Mouse (Mus musculus): ENCODE data around the gene Fgfr1op2. TPM values are rescaled to one million over a fixed set of nuclear protein-coding genes. Genes with fewer than 3 reads are reported as not detected.
A peak's percentile ranks its signal among the peaks of the same experiment; 100 is the strongest.

Gene Fgfr1op2
- polyA plus RNA-seq, 1 experiment from 2014 or later, result 37.9 TPM

DNA sequence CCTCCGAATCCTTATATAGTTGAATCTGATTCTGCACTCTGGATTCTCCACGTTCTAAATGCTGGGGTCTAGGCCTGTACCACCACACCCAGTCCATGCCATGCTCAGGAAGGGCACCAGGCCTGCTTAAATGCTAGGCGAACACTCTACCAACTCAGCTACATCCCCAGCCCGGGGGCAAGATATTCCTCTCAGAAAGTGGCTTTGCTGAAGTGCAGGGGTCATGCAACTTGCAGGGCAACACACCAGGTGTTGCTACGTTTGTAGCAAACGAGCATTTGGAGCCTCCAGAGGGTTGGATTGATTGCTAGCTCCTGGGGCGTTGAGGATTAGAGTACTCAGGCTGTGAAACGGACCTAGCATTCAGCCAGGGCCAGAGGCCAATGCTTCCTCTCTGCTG is 56.1 kb downstream of the Fgfr1op2 start:
- ATAC-seq, result no peak
- H3K4me3 ChIP-seq (ENCODE audit: low read depth, low read length), result peak overlapping the region; percentile 77

DNA sequence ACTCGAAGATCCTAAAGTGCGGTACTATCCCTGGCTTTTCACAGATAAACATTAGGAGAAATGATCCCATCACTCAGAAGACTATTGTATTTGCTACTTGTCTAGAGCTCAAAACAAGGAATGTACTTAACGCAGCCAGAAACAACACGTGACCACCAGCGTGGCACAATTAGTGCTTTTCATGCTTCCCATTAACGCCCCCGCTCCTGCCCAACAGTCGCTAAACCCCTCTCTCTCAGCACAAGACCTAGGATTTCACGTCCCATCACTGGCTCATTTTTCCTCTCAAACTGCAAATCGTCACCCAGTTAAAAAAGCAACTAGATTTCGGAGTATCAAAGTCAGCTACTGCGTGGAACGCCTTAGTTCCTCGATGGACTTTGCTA is 56.6 kb downstream of the Fgfr1op2 start:
- peak overlapping the region; percentile 87 for H3K27ac ChIP-seq (ENCODE audit: low read length)
- H3K4me2 ChIP-seq (ENCODE audit: low read length), result peak overlapping the region; percentile 64
- no peaks in the 10 kb centered on the region for H3K36me3 ChIP-seq (ENCODE audit: control insufficient read depth, insufficient read depth, low read length)
- H3K4me1 ChIP-seq (ENCODE audit: control insufficient read depth, insufficient read depth, low read length), result peaks cover 10% of the 10 kb centered on the region
- H3K4me3 ChIP-seq (ENCODE audit: low read depth, low read length), result peak overlapping the region; percentile 77
- ATAC-seq, result peak; percentile 34
- H3K9ac ChIP-seq (ENCODE audit: low read depth, low read length), result peak overlapping the region; percentile 90
- WGBS, result 8% methylated on average over 14 of the region's 14 CpGs
- H3K9me3 ChIP-seq (replicated peaks; ENCODE audit: control insufficient read depth, low read length, poor library complexity, severe bottlenecking), result no peaks in the 10 kb centered on the region
- no peaks in the 10 kb centered on the region for H3K27me3 ChIP-seq (ENCODE audit: control insufficient read depth, insufficient read depth, low read depth, low read length)

More for the DNA sequence above, 56.1 kb downstream of the Fgfr1op2 start:
- Histone ChIP-seq H3K4me1 (ENCODE audit: control insufficient read depth, insufficient read depth, low read length) (peaks cover 13% of the 10 kb centered on the region), H3K27ac (ENCODE audit: low read length) (no peak overlapping the region), H3K9ac (ENCODE audit: low read depth, low read length) (0 out of 2 replicates have a peak overlapping the region, but pooled peaks have one; percentile 17), H3K27me3 (ENCODE audit: control insufficient read depth, insufficient read depth, low read depth, low read length) (no peaks in the 10 kb centered on the region), H3K4me2 (ENCODE audit: low read length) (peak overlapping the region; percentile 64), H3K9me3 (replicated peaks; ENCODE audit: control insufficient read depth, low read length, poor library complexity, severe bottlenecking) (no peaks in the 10 kb centered on the region), H3K36me3 (ENCODE audit: control insufficient read depth, insufficient read depth, low read length) (no peaks in the 10 kb centered on the region)
- 40% methylated on average over 8 of the region's 8 CpGs for WGBS

DNA sequence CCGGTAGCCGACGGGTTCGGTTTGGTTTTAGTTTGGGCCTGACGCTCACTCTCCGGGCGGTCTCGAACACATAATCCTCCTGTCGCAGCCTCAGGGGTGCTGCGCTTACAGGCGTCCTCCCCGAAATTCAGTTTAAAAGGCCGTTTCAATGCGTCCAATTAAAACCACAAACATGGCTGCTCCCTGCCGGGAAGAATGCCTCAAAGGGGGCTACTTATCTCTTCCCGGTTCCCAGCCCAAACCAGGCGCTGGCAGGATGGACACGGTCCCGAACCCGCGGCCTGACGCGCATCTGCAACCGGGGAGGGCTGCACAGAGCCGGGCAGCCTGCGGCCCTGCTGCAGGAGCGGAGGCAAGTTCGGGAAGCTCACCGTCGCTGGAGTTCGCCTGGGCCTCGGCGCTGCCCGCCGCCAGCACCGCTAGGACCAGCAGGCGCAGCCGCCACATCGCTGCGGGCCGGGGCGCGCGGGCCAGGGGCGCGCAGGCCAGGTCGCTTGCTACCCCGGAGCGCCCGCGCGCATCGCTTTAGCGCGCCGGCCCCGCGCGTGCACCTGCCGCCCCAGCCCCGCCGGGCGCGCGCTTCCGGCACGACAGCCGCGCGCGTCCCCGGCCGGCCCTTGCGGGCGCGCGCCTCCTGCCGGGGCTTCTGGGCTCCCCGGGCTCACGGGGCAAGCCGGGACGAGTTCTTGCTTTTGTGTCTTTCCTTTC is 57.2 kb downstream of the Fgfr1op2 start:
- Histone ChIP-seq H3K36me3 (ENCODE audit: control insufficient read depth, insufficient read depth, low read length) (no peaks in the 10 kb centered on the region), H3K9ac (ENCODE audit: low read depth, low read length) (peak overlapping the region; percentile 90), H3K27ac (ENCODE audit: low read length) (peak overlapping the region; percentile 87), H3K4me2 (ENCODE audit: low read length) (peak overlapping the region; percentile 64), H3K27me3 (ENCODE audit: control insufficient read depth, insufficient read depth, low read depth, low read length) (no peaks in the 10 kb centered on the region), H3K9me3 (replicated peaks; ENCODE audit: control insufficient read depth, low read length, poor library complexity, severe bottlenecking) (no peaks in the 10 kb centered on the region), H3K4me1 (ENCODE audit: control insufficient read depth, insufficient read depth, low read length) (peaks cover 10% of the 10 kb centered on the region), H3K4me3 (ENCODE audit: low read depth, low read length) (peak overlapping the region; percentile 77)
- WGBS, result under 1% methylated on average over 46 of the region's 82 CpGs
- ATAC-seq, result peak; percentile 95

DNA sequence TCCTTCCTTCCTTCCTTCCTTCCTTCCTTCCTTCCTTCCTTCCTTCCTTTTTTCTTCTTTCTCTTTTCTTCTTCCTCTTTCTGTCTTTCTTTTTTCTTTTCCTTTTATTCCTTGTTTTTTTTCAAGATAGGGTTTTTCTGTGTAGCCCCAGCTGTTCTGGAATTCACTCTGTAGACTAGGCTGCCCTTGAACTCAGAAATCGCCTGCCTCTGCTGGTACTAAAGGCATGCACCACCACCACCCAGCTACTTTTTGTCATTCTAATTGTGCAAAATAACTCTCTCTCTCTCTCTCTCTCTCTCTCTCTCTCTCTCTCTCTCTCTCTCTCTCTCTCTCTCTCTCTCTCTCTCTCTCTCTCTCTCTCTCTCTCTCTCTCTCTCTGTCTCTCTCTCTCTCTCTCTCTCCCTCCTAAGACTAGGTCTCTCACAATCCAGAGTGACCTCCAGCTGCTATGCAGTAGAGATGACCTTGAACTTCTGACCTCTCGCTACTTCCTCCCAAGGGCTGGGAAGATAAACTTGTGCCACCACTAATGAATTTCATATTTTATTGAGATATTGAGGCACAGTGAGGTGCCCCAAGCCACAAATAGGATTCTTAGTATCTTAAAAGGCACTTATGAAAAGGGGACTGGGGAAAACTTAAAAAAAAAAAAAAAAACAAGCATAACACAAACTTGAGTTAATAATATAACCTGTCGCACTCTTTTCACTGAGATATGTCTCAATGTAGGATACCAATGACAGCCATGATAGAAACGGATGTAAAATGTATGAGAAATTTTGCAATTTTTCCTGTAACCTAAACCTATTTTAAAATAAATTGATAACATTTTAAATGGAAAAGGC is 58.0 kb downstream of the Fgfr1op2 start:
- H3K27me3 ChIP-seq (ENCODE audit: control insufficient read depth, insufficient read depth, low read depth, low read length), result no peaks in the 10 kb centered on the region
- no peak for ATAC-seq
- peak overlapping the region; percentile 77; the same call in 1 of the 2 replicates for H3K4me3 ChIP-seq (ENCODE audit: low read depth, low read length)

DNA sequence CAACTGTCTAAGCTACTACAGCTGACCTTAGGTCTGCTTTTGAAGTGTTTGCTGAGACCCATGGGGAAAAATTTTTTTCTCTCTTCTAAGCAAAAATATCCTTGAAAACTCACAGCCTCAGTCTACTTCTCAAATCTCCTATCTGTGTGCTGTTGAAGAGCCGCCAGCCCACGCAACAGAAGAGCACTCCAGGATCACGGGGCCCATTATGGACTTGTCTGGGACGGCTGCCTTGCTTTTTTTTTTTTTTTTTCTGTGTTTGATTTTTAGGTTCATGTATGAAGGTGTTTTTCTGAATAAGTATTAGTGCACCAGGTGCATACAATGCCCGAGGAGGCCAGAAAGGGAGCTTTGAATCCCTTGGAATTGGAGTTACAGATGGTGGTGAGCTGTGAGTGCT is 59.5 kb downstream of the Fgfr1op2 start:
- 88% methylated on average over 5 of the region's 5 CpGs for WGBS
- H3K36me3 ChIP-seq (ENCODE audit: control insufficient read depth, insufficient read depth, low read length), result no peaks in the 10 kb centered on the region
- no peaks in the 10 kb centered on the region for H3K27me3 ChIP-seq (ENCODE audit: control insufficient read depth, insufficient read depth, low read depth, low read length)
- H3K27ac ChIP-seq (ENCODE audit: low read length), result no peak overlapping the region
- no peak for ATAC-seq
- no peak overlapping the region for H3K9ac ChIP-seq (ENCODE audit: low read depth, low read length)
- H3K4me3 ChIP-seq (ENCODE audit: low read depth, low read length), result no peak overlapping the region
- H3K4me1 ChIP-seq (ENCODE audit: control insufficient read depth, insufficient read depth, low read length), result peaks cover 10% of the 10 kb centered on the region
- H3K9me3 ChIP-seq (replicated peaks; ENCODE audit: control insufficient read depth, low read length, poor library complexity, severe bottlenecking), result no peaks in the 10 kb centered on the region
- no peak overlapping the region for H3K4me2 ChIP-seq (ENCODE audit: low read length)

More for the DNA sequence above, 58.0 kb downstream of the Fgfr1op2 start:
- Histone ChIP-seq H3K4me2 (ENCODE audit: low read length) (no peak overlapping the region; the same call in 1 of the 2 replicates), H3K4me1 (ENCODE audit: control insufficient read depth, insufficient read depth, low read length) (peaks cover 10% of the 10 kb centered on the region), H3K27ac (ENCODE audit: low read length) (no peak overlapping the region; the same call in 1 of the 2 replicates), H3K9me3 (replicated peaks; ENCODE audit: control insufficient read depth, low read length, poor library complexity, severe bottlenecking) (no peaks in the 10 kb centered on the region), H3K36me3 (ENCODE audit: control insufficient read depth, insufficient read depth, low read length) (no peaks in the 10 kb centered on the region), H3K9ac (ENCODE audit: low read depth, low read length) (no peak overlapping the region)
- 67% methylated on average over 4 of the region's 4 CpGs for WGBS

DNA sequence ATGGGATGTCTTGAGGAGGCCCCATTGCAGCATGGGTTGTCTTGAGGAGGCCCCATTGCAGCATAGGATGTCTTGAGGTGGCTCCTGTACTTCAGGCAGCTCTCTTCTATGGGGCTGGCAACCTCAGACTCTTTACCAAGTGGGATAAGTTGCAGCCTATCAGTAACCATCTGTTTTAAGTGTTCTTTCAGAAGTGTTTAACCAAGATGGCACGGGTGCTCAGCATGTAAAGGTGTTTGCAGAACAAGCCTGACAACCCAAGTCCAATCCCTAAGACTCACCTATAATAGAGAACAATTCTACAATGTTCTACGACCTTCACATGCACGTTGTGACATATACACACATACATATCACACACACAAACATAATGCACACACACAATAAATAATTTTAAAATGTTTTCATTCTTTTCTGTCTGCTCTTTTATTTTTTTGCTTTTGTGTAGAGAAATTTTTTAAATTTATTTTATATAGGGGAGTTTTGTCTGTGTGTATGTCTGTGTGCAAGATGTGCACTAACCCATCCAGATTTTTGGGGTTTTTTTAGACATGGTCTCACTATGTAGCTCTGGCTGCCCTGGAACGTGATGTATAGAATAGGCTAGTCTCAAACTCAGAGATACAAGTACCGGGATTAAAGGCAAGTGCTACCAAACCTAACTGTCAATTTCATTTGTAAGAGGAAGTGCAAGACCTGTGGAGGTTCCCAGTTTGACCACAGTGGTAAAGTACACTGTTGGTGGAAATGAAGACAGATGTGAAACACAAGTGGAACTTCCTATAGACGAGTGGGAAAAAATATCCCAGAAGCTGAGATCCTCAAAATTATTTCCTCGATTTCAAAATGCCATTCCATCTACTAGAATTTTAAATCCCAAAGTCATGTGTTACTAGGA is 63.3 kb downstream of the Fgfr1op2 start:
- Histone ChIP-seq H3K9ac (ENCODE audit: low read depth, low read length) (no peak overlapping the region), H3K4me1 (ENCODE audit: control insufficient read depth, insufficient read depth, low read length) (peaks cover 9% of the 10 kb centered on the region), H3K27ac (ENCODE audit: low read length) (no peak overlapping the region), H3K36me3 (ENCODE audit: control insufficient read depth, insufficient read depth, low read length) (no peaks in the 10 kb centered on the region), H3K9me3 (replicated peaks; ENCODE audit: control insufficient read depth, low read length, poor library complexity, severe bottlenecking) (no peaks in the 10 kb centered on the region), H3K4me3 (ENCODE audit: low read depth, low read length) (no peak overlapping the region), H3K4me2 (ENCODE audit: low read length) (no peak overlapping the region), H3K27me3 (ENCODE audit: control insufficient read depth, insufficient read depth, low read depth, low read length) (no peaks in the 10 kb centered on the region)
- WGBS, result 91% methylated on average over 7 of the region's 7 CpGs
- ATAC-seq, result no peak

DNA sequence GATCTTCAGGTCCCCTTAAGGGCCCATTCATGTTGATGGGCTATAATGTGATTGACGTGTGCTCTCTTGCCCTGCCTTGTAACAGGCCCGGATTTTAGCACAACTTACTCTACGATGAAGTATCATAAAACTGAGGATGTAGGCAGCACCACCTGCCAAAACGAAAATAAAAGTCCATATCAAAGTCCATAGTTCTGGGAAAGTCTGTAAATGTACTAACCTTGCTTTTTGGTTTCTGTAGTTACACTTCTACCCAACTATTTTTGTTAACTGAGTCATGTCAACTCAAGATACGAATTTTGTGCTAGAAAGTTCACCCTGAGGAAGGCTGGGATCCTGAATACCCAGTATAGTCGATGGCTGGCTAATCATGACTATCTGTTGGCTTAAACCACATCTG is 64.0 kb downstream of the Fgfr1op2 start:
- Histone ChIP-seq H3K4me3 (ENCODE audit: low read depth, low read length) (no peak overlapping the region), H3K4me1 (ENCODE audit: control insufficient read depth, insufficient read depth, low read length) (peaks cover 9% of the 10 kb centered on the region), H3K27me3 (ENCODE audit: control insufficient read depth, insufficient read depth, low read depth, low read length) (no peaks in the 10 kb centered on the region), H3K27ac (ENCODE audit: low read length) (no peak overlapping the region), H3K4me2 (ENCODE audit: low read length) (no peak overlapping the region), H3K9ac (ENCODE audit: low read depth, low read length) (no peak overlapping the region), H3K36me3 (ENCODE audit: control insufficient read depth, insufficient read depth, low read length) (no peaks in the 10 kb centered on the region), H3K9me3 (replicated peaks; ENCODE audit: control insufficient read depth, low read length, poor library complexity, severe bottlenecking) (no peaks in the 10 kb centered on the region)
- 87% methylated on average over 6 of the region's 6 CpGs for WGBS
- no peak for ATAC-seq

DNA sequence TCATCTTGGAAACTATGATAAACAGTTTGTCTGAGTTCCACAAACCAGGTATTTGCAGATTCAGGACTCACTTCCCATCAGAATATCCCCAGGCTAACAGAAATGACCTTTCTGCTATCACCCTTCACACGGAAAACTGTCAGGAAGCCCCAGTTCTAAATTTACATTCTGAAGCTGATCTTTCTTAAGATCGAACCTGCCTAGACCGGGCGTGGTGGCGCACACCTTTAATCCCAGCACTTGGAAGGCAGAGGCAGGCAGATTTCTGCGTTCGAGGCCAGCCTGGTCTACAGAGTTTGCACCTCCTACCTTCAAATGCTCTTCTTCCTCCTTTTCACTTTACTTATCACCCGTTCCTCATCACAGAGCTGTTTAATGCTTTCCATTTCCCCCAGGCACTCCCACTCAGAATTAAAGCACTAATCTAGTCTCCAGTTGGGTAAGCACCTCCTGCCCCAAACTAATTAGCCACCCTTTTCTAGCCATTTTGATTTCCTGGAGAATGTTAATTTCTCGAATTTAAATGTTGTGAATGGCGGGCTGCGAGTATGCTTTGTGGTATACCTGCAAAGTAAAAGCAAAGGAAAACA is 64.7 kb downstream of the Fgfr1op2 start:
- Histone ChIP-seq H3K9ac (ENCODE audit: low read depth, low read length) (peak overlapping the region; percentile 60), H3K36me3 (ENCODE audit: control insufficient read depth, insufficient read depth, low read length) (no peaks in the 10 kb centered on the region), H3K9me3 (replicated peaks; ENCODE audit: control insufficient read depth, low read length, poor library complexity, severe bottlenecking) (no peaks in the 10 kb centered on the region), H3K4me3 (ENCODE audit: low read depth, low read length) (peak overlapping the region; percentile 76), H3K4me2 (ENCODE audit: low read length) (peak overlapping the region; percentile 59), H3K27ac (ENCODE audit: low read length) (peak overlapping the region; percentile 72), H3K27me3 (ENCODE audit: control insufficient read depth, insufficient read depth, low read depth, low read length) (no peaks in the 10 kb centered on the region), H3K4me1 (ENCODE audit: control insufficient read depth, insufficient read depth, low read length) (peaks cover 9% of the 10 kb centered on the region)
- ATAC-seq, result peak; percentile 12
- WGBS, result 70% methylated on average over 11 of the region's 11 CpGs

All from midbrain, embryonic 16.5 days (tissue).